Mouse (Mus musculus): ENCODE data around the gene Bicra.

Gene Bicra

GRCm38 (mm10) chr7:16047338-16048146 is at the start of gene Bicra:
Bicra (minus strand) TSS chr7:16047921.
- in situ Hi-C loops (cut with MboI, MseI): loop anchor here (5.0 kb wide), 1 partner anchor 45 kb away; no protein-coding TSS in a partner anchor

DNA sequence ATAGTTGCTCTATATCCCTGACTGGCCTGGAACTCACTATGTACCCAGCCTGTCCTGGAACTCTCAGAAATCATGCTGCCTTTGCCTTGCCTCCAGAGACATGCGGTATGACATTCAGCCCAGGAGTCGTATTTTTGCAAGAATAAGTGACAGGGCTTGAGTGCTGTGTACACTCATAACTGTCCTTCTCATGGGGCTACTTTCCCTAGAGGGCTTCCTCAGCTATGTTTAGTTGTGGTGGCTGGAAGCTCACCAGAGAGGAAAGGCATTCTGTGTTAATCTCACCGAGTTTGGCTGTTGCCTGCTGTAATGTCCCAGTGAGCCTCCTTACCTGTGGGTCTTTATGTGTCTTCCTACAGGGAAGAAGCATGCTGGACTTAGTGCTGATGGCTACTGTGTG is 46.9 kb upstream of the Bicra start:
- in situ Hi-C loops (cut with MboI, MseI): no loop called here

DNA sequence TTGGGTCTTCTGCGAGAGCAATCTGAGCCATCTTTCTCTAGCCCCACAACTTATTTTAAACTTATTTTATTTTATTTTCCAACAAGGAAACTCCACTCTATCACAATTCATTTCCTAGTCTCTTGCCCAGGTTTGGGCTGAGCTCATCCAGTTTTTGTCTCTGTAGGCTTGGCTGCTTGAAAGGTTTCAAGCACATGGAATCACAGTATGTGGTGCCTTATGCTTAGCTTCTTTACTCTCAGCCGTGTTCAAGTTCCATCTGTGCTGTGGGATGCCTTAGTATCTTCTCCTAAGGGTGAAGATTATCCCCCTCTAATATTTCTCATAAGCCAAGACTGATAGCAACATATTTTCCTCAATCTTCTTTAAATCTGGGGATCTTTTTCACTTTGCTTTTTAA is 39.9 kb upstream of the Bicra start:
- in situ Hi-C loops (cut with MboI, MseI): no loop called here

GRCm38 (mm10) chr7:16083361-16083760 is 35.6 kb upstream of the Bicra start:
- in situ Hi-C loops (cut with MboI, MseI): loop anchor here (5.0 kb wide), 1 partner anchor 64 kb away; no protein-coding TSS in a partner anchor

- in situ Hi-C loops (cut with MboI, MseI): loop anchor here (5.0 kb wide), 1 partner anchor 67 kb away; no protein-coding TSS in a partner anchor
Observed at GRCm38 (mm10) chr7:16080581-16080980, 32.9 kb upstream of the Bicra start.

GRCm38 (mm10) chr7:16079947-16080346 is 32.2 kb upstream of the Bicra start:
- in situ Hi-C loops (cut with MboI, MseI): loop anchor here (5.0 kb wide), 1 partner anchor 67 kb away; no protein-coding TSS in a partner anchor

GRCm38 (mm10) chr7:16071906-16072305 is 24.2 kb upstream of the Bicra start:
- in situ Hi-C loops (cut with MboI, MseI): no loop called here

DNA sequence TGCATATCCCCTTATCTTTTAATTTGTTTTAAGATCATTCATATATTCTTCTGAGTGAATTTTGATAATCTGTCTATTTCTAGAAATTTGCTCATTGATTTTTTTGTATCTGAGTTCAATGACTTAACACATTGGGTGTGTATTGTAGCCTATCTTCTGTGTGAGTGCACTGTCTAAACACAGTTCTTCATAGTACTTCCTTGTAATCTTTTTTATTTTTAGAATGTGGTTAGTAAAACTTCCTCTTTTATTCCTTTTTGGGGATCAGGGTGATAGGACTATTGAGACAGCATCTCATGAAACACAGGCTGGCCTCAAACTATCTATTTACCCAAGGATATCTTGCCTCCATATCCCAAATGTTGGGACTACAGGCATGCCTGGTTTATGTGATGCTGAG is 23.1 kb upstream of the Bicra start:
- in situ Hi-C loops (cut with MboI, MseI): no loop called here

DNA sequence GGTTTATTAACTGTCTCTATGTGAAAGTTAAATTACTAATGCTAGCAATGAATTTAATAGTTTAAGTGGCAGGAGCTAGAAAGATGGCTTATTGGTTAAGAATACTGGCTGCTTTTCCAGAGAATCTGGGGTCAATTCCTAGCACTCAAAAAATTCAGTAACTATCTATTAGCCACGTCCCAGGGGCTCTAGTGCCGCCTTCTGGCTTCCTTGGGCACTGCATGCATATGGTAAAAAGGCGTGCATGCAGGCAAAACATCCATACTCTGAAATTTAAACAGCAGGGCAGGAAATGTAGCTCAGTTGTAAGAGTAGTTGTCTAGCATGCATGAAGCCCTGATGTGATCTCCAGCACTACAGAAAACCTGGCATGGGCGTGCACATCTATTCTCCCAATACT is 15.8 kb upstream of the Bicra start:
- in situ Hi-C loops (cut with MboI, MseI): no loop called here

DNA sequence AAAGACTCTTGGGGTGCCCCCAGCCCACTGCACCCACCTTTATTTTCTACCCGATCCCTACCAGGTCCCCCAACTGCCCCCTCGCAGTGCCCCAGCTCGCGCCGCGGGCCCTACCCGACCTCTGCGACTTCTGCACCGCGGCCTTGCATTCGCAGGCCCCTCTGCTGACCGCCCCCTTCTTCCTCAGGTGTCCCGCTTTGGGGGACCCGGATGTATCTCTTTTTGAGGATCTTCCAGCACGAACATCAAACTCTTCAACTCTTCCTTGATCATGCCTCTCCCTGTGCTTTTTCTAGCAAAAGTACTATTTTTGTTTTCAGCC is 14.3 kb upstream of the Bicra start:
- in situ Hi-C loops (cut with MboI, MseI): no loop called here

GRCm38 (mm10) chr7:16061219-16062098 is 13.7 kb upstream of the Bicra start, which contains the start of gene Zfp541:
Zfp541 (plus strand) TSS chr7:16061814.
- in situ Hi-C loops (cut with MboI, MseI): no loop called here

DNA sequence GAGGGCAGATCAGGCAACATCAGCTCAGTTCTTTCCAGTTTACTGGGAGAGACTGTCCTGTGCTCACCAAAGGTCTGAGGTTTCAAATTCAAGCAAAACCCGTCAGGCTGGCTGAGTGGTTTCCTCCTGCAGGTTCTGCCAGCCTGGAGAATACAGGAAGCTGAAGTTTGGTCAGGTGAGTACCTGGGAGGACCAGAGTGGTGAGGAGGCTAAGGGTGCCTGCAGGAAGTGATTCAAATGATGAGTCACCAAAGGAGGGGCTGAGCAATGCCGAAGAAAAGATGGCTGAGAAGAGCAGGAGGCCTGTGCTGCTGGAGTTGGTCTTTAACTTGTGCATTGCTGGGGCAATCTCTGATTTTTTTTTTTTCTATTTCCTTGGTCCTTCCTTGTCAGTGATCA is 9.4 kb upstream of the Bicra start:
- in situ Hi-C loops (cut with MboI, MseI): loop anchor here (5.0 kb wide), 1 partner anchor 75 kb away; no protein-coding TSS in a partner anchor

DNA sequence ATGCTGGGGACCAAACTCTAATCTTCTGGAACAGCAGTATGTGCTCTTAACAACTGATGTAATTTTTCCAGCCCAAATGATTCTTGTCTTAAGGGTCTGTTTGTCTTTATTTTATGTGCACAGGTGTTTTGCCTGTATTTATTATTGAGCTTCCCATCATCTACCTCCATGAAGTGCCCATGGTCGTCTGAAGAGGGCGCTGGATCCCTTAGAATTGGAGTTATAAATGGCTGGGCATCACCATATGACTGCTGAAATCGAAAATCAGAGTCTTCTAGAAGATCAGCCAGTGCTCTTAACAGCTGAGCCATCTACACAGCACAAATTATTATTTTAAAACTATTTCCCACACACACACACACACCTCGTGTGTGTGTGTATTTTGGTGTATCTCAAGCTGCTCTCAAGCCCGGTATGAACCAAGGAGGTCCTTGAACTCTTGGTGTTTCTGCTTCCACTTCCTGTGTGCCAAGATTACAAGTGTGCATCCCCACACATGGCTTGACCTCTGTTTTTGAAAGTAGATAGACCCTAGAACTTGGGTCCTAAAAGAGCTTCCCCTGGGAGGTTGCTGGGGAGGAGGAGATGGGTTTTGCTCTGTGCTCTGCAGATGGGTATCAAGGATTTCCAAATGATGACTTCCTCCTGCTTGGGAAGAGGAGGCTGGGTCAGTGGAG is 8.9 kb upstream of the Bicra start:
- in situ Hi-C loops (cut with MboI, MseI): loop anchor here (5.0 kb wide), 1 partner anchor 74 kb away; no protein-coding TSS in a partner anchor

DNA sequence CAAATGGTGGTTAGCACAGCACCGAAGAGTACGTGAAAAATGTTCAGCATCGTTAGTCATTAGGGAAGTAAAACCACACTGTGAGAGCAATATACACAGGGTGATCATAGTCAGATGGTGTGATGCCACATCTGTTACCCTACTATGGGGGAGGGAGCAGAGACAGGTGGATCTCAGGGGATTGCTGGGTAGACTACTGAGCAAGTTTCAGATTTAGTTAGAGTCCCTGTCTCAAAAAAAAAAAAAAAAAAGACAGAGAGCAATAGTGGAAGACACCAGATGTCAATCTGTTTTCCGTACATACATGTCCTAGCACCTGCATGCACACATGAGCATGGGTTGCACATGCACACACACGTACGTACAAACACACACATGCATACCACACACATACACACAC is 7.9 kb upstream of the Bicra start:
- in situ Hi-C loops (cut with MboI, MseI): loop anchor here (5.0 kb wide), 1 partner anchor 73 kb away; no protein-coding TSS in a partner anchor

- in situ Hi-C loops (cut with MboI, MseI): loop anchor here (5.0 kb wide), 1 partner anchor 73 kb away; no protein-coding TSS in a partner anchor
Observed at GRCm38 (mm10) chr7:16054966-16055365, 7.2 kb upstream of the Bicra start.

DNA sequence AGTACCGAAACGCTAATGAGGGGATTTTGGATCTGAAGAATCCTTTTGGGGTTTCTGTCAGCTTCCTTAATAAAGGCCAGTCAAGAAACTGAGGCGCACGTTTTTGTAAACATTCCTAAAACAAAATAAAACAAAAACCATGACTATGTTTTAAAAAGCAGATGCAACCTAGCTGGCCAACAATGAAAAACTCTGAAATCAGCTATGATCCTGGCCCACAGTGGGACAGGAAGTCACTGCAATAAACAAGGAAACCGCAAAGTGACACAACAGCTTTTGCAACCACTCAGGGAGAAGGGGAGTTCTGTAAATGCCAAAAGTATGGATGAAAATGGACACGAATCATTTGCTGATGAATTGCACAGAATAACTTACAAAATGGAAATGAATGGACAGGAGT is 5.4 kb upstream of the Bicra start:
- in situ Hi-C loops (cut with MboI, MseI): no loop called here

DNA sequence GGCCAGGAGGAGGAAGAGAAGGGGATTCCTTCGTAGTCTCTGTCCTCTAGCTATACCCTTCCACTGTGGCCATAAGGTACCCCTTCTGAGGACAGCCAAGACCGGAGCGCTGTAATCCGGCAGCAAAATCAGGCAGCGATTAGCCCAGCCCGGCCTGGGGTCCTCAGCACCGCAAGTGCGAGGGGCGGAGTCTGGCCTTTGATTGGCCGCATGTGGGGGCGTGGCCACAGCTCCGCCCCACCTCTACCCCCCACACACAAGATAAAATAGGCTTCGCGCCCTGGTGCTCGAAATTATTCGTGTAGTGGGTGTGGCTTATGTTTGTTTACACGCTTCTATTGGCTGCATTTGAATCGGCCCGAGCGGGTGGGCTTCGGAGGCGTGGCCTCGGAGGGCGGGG is 5.0 kb upstream of the Bicra start:
- in situ Hi-C loops (cut with MboI, MseI): no loop called here

GRCm38 (mm10) chr7:16051883-16052595 is 4.3 kb upstream of the Bicra start:
- in situ Hi-C loops (cut with MboI, MseI): no loop called here

DNA sequence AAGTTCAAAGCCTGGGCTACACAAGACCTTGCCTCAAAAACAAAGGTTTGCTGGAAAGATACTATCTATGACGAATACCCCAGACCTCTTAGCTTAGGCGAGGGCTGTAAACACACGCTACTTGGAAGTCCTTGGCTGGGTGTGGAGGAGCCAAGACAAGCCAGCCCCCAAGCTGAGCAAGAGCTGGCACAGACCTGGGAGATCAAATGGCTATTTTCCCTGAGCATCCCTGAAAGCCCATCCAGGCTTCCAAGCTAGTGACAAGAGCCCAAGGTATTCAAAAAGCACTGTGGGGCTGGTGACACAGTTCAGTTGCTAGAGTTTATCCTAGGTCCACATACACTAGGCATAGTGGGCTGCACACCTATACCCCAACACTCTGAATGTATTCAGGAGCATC is 2.9 kb upstream of the Bicra start:
- in situ Hi-C loops (cut with MboI, MseI): no loop called here

GRCm38 (mm10) chr7:16049576-16049915 is 1.8 kb upstream of the Bicra start:
- in situ Hi-C loops (cut with MboI, MseI): loop anchor here (5.0 kb wide), 1 partner anchor 47 kb away; no protein-coding TSS in a partner anchor
